Mouse (Mus musculus): Measurements from ENCODE around the gene Ap3d1.

DNA sequence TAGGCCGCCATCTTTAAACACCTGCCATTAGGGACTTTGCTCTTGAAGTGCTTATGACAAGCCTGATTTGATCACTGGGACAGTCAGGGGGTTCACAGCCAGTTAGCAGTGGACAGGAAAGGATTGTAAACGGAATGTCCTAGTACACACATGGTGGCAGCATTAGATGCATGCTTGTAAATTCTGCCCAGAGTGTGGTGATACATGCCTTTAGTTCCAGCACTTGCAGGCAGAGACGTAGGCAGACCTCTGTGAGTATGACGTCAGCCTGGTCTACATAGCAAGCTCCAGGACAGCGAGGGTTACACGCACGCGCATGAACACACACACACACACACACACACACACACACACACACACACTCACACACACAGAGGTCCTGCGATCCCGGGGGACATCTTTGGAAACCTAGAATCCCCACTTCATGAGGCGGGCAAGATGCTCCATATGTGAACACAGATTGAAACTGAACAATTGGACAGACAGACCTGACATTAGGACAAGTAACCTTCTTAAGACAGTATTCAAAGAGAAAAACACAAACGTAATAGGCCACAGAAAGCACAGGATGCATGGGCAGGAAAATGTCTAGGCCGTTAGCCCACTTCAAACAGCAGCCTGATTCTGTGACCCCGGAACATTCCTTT is 83.7 kb downstream of the Ap3d1 start:
- TF ChIP-seq CTCF (IDR thresholded peaks at IDR 0.05; ENCODE audit: extremely low read depth, insufficient read depth, insufficient read length, insufficient replicate concordance): no peak
- TF ChIP-seq POLR2A (IDR thresholded peaks at IDR 0.05; ENCODE audit: low read depth, low read length): no peak
